Mouse (Mus musculus): Measurements from ENCODE around the gene Spryd3. TPM values are rescaled to one million over a fixed set of nuclear protein-coding genes. Genes with fewer than 3 reads are reported as not detected.
A peak's percentile ranks its signal among the peaks of the same experiment; 100 is the strongest.

The Spryd3 gene
- total and polyA plus RNA-seq, 3 experiments = 13.4 to 23.1 (median 14.2) TPM

GRCm38 (mm10) chr15:102150301-102151135 is 14.5 kb upstream of the Spryd3 start, which contains the start of gene Soat2:
TSS of gene Soat2 (plus strand) at chr15:102150526.
- TF ChIP-seq EP300 (IDR thresholded peaks at IDR 0.05; ENCODE audit: insufficient read depth, low read depth, low read length) (no peak), CTCF (IDR thresholded peaks at IDR 0.05) (no peak), POLR2A (IDR thresholded peaks at IDR 0.05; ENCODE audit: insufficient read depth, low read depth, low read length) (0 out of 2 replicates have a peak, but pooled peaks have one; percentile 28)
- peak; percentile 56 to 58 for DNase-seq
- Histone ChIP-seq H3K4me1 (ENCODE audit: control insufficient read depth, insufficient read depth, low read length) (peaks cover 10% of the 10 kb centered on the region), H3K27ac (peak within 1 kb of the TSS; percentile 15; the same call in 1 of the 2 replicates), H3K27me3 (ENCODE audit: control insufficient read depth, insufficient read depth, low read length) (no peaks in the 10 kb centered on the region), H3K9ac (ENCODE audit: low read depth, low read length) (peak within 1 kb of the TSS; percentile 8; the same call in 1 of the 2 replicates), H3K79me2 (replicated peaks; ENCODE audit: control insufficient read depth, insufficient read depth, low read length) (no peaks in the 10 kb centered on the region), H3K4me3 (no peak within 1 kb of the TSS), H3K36me3 (ENCODE audit: control insufficient read depth, insufficient read depth, low read length) (no peaks in the 10 kb centered on the region)
- 31% methylated on average over 20 of the region's 20 CpGs for WGBS
- intact Hi-C loops (cut with DNase I) = no loop called here

DNA sequence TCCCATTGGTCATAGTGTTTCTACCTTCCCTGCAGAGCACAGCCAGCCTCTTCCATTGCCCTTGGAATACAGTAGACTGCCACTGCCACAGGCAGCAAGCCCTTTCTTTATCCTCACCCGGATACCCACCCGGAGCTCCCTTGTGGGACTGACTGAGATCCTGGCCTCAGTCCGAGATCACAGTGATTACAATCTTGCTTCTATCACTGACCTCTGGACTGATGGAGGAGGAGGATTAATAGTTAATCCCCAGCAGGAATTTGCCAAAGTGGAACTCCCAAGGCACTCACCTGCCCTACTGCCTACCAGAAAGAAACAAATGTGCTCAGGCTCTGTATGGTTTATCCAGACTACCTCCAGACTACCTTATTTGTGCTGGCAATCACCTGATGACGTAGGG is 13.5 kb upstream of the Spryd3 start:
- DNase-seq = peak in 1 of 2 experiments; percentile 12
- H3K4me3 ChIP-seq = no peak overlapping the region
- no peaks in the 10 kb centered on the region for H3K79me2 ChIP-seq (replicated peaks; ENCODE audit: control insufficient read depth, insufficient read depth, low read length)
- intact Hi-C loops (cut with DNase I) = no loop called here
- no peaks in the 10 kb centered on the region for H3K27me3 ChIP-seq (ENCODE audit: control insufficient read depth, insufficient read depth, low read length)
- H3K4me1 ChIP-seq (ENCODE audit: control insufficient read depth, insufficient read depth, low read length) = peaks cover 10% of the 10 kb centered on the region
- H3K9ac ChIP-seq (ENCODE audit: low read depth, low read length) = no peak overlapping the region
- TF ChIP-seq CTCF (IDR thresholded peaks at IDR 0.05) = no peak
- WGBS = 89% methylated on average over 4 of the region's 4 CpGs
- H3K36me3 ChIP-seq (ENCODE audit: control insufficient read depth, insufficient read depth, low read length) = no peaks in the 10 kb centered on the region
- no peak overlapping the region for H3K27ac ChIP-seq

- Histone ChIP-seq H3K4me3 (no peak overlapping the region), H3K9ac (ENCODE audit: low read depth, low read length) (no peak overlapping the region), H3K79me2 (replicated peaks; ENCODE audit: control insufficient read depth, insufficient read depth, low read length) (no peaks in the 10 kb centered on the region), H3K27me3 (ENCODE audit: control insufficient read depth, insufficient read depth, low read length) (no peaks in the 10 kb centered on the region), H3K27ac (no peak overlapping the region), H3K4me1 (ENCODE audit: control insufficient read depth, insufficient read depth, low read length) (peaks cover 10% of the 10 kb centered on the region), H3K36me3 (ENCODE audit: control insufficient read depth, insufficient read depth, low read length) (no peaks in the 10 kb centered on the region)
- WGBS = 49% methylated on average over 16 of the region's 16 CpGs
- peak in 1 of 2 experiments; percentile 18 for DNase-seq
- intact Hi-C loops (cut with DNase I) = loop anchor here (1.0 to 2.0 kb wide), 4 partner anchors 31 to 159 kb away; no protein-coding TSS in a partner anchor
- TF ChIP-seq POLR2A (IDR thresholded peaks at IDR 0.05; ENCODE audit: insufficient read depth, low read depth, low read length) = no peak
- TF ChIP-seq EP300 (IDR thresholded peaks at IDR 0.05; ENCODE audit: insufficient read depth, low read depth, low read length) = no peak
- TF ChIP-seq CTCF (IDR thresholded peaks at IDR 0.05) = no peak
These were observed 11.8 kb upstream of the Spryd3 start for GRCm38 (mm10) chr15:102147674-102148402.

- WGBS = 0% methylated on average over 1 of the region's 1 CpGs
- H3K27me3 ChIP-seq (ENCODE audit: control insufficient read depth, insufficient read depth, low read length) = no peaks in the 10 kb centered on the region
- peak; percentile 79 for TF ChIP-seq CTCF (IDR thresholded peaks at IDR 0.05)
- TF ChIP-seq EP300 (IDR thresholded peaks at IDR 0.05; ENCODE audit: insufficient read depth, low read depth, low read length) = 0 out of 2 replicates have a peak, but pooled peaks have one; percentile 34
- TF ChIP-seq POLR2A (IDR thresholded peaks at IDR 0.05; ENCODE audit: insufficient read depth, low read depth, low read length) = no peak
- peaks cover 10% of the 10 kb centered on the region for H3K4me1 ChIP-seq (ENCODE audit: control insufficient read depth, insufficient read depth, low read length)
- no peak overlapping the region for H3K4me3 ChIP-seq
- no peak overlapping the region for H3K27ac ChIP-seq
- peak; percentile 46 to 54 for DNase-seq
- H3K36me3 ChIP-seq (ENCODE audit: control insufficient read depth, insufficient read depth, low read length) = no peaks in the 10 kb centered on the region
- H3K79me2 ChIP-seq (replicated peaks; ENCODE audit: control insufficient read depth, insufficient read depth, low read length) = no peaks in the 10 kb centered on the region
- no peak overlapping the region for H3K9ac ChIP-seq (ENCODE audit: low read depth, low read length)
- intact Hi-C loops (cut with DNase I) = loop anchor here (1.0 to 2.0 kb wide), 4 partner anchors 30 to 158 kb away; no protein-coding TSS in a partner anchor
These were observed 10.8 kb upstream of the Spryd3 start for GRCm38 (mm10) chr15:102146882-102147281.

DNA sequence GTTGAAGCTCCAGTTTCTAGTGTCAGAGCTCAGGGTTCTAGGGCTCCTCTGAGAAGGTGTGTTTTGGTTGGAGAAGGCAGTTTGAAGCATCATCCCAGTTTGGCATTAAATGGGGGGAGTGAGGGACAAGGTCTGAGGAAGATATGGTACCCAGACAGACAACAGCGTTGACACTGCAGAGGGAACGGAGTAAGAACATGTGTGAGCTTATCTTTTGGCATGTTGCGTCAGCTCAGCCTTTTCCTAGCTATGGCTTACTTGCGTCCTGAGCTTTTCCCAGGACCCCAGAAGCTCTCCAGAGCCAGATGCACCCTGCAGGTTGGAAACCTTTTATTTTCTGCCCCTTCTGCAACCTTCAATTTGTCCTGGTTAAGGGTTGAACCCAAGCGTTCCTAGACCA is 10.1 kb upstream of the Spryd3 start:
- H3K27me3 ChIP-seq (ENCODE audit: control insufficient read depth, insufficient read depth, low read length) = no peaks in the 10 kb centered on the region
- intact Hi-C loops (cut with DNase I) = loop anchor here (2.0 kb wide), 2 partner anchors 37 to 157 kb away; no protein-coding TSS in a partner anchor
- H3K27ac ChIP-seq = no peak overlapping the region
- no peak overlapping the region for H3K4me3 ChIP-seq
- DNase-seq = no peak
- 73% methylated on average over 5 of the region's 5 CpGs for WGBS
- no peak overlapping the region for H3K9ac ChIP-seq (ENCODE audit: low read depth, low read length)
- no peaks in the 10 kb centered on the region for H3K79me2 ChIP-seq (replicated peaks; ENCODE audit: control insufficient read depth, insufficient read depth, low read length)
- H3K4me1 ChIP-seq (ENCODE audit: control insufficient read depth, insufficient read depth, low read length) = peaks cover 10% of the 10 kb centered on the region
- no peak for TF ChIP-seq CTCF (IDR thresholded peaks at IDR 0.05)
- TF ChIP-seq POLR2A (IDR thresholded peaks at IDR 0.05; ENCODE audit: insufficient read depth, low read depth, low read length) = no peak
- TF ChIP-seq EP300 (IDR thresholded peaks at IDR 0.05; ENCODE audit: insufficient read depth, low read depth, low read length) = no peak
- no peaks in the 10 kb centered on the region for H3K36me3 ChIP-seq (ENCODE audit: control insufficient read depth, insufficient read depth, low read length)
